Mouse (Mus musculus) erythroblast, embryonic 14.5 days (primary cell): ENCODE data around the gene Jmy.

Experiments used
- GATA1 ChIP-seq: IDR thresholded peaks from 2 replicates; pipeline ENCODE4 v1.6.1; 2012; ENCODE audit warnings: low read length, inconsistent platforms, mixed read lengths
- TAL1 ChIP-seq: IDR thresholded peaks from 3 replicates; pipeline ENCODE4 v1.6.1; 2012; ENCODE audit warnings: low read length, inconsistent platforms, mixed read lengths

DNA sequence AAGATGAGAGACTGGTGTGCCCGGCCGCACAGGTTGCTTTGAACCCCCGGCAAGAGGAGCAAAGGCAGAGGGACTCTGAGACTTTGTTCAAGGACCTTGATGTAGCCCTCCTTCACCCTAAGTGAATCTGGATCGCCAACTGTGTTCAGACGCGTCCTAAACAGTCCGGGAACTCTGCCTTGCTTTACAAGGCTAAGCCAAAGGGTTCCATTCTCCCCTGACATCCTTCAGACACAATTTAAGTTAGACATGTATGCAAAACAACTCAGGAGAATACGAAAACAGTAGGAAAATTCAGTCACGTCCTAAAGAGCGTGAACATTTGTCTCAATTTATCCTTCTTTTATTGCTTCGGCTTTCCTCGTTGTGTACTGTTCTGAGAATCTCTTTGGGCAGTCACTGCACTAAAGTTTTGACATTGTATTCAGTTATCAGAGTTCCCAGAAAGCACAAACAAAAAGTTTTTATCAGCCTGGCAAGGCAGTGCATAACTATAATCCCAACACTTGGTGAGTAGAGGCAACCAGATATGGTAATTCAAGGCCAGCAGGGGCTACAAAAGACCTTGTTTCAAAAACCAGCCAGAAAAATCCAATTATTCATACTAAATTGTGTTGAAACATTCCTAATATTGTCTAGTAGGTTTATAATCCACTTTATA lies 495 bp upstream of the Jmy start:
- TF ChIP-seq TAL1 (no peak), GATA1 (no peak)
